Mouse (Mus musculus) cerebral cortex, adult 2 months (tissue): ENCODE data around the gene Pask.

ENCODE experiments used
- WGBS: fragments of 180-500 bp; shearing (Covaris S2); methylation state at CpG from one replicate; pipeline ENCODE4 v1.1.7; 2018; 5-methylcytosine and 5-hydroxymethylcytosine counted together

Gene Pask

GRCm38 (mm10) chr1:93289678-93290214, 53.5 kb downstream of the Pask start:
- WGBS, result 57% methylated on average over 3 of the region's 3 CpGs

DNA sequence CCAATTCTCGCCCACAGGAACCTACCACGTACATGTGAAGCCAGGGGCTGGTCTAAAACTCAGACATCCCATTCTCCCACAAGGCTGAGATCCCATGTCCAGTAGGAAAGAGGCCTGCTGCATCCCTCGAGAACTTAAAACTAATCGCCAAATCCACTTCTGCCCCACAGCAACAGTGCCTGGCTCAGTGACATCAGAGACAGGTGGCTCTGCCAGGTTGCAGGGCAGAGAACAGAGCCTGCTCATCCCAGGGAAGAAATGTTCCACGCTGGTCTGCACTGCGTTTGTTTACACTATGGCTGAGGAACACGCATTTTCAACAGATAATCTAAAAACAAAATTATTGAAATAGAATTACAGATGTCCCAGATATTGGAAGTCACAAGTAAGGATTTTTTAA, 66.2 kb downstream of the Pask start:
- 83% methylated on average over 7 of the region's 7 CpGs for WGBS

GRCm38 (mm10) chr1:93275561-93275960, 67.7 kb downstream of the Pask start:
- WGBS, result 74% methylated on average over 6 of the region's 6 CpGs

- WGBS, result 16% methylated on average over 16 of the region's 16 CpGs
Observed at GRCm38 (mm10) chr1:93272409-93272821, 70.9 kb downstream of the Pask start.

- 80% methylated on average over 5 of the region's 6 CpGs for WGBS
Observed at GRCm38 (mm10) chr1:93271751-93272150, 71.5 kb downstream of the Pask start.

DNA sequence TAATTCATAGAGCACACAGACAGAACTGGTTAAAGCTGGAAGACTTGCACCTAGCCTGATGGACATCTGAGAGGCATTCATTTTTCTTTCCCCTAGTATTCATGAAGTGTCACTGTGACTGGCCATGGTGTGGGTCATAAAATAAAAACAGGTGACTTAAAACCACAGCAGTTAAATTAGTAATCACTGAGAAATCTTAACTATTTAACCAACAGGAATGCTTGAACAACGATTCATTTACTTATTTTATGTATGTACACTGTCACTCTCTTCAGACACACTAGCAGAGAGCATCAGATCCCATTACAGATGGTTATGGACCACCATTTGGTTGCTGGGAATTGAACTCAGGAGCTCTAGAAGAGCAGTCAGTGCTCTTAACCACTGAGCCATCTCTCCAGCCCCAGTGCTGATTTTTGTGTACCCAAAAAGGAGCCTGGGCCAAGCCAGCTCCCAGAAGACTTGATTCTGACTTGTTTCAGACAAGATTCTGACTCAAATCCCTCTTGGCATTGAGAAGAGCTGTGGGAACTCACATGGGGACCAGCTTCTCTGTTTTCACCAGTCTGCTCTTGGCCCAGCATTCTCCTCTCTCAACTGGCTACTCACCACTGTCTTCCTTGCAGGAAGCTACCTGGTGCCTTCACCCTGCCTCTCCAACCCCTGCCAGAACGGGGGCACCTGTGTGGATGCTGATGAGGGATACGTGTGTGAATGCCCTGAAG, 72.6 kb downstream of the Pask start:
- WGBS, result 90% methylated on average over 3 of the region's 3 CpGs

- 66% methylated on average over 2 of the region's 2 CpGs for WGBS
Observed at GRCm38 (mm10) chr1:93268246-93268645, 75.0 kb downstream of the Pask start.

DNA sequence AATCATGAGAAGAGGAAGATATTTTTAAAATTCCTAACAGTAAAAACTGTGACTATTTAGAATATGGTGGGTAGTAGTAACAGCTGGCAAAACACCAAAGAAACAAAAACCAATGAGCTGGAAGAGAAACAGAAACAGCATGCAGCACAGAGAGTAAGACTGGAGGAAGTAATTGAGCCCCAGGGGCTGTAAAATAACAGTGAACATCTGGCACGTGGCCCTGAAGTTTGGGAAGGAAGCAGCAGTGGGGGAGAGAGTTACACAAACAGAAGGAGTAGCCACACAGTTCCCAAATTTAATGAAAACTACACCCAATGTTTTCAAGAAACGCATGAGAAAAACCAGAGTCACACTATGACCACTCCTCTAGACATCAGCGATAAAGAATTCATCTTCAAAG, 76.1 kb downstream of the Pask start:
- 62% methylated on average over 3 of the region's 3 CpGs for WGBS
